Mouse (Mus musculus) midbrain, embryonic 11.5 days (tissue): ENCODE data around the gene Slc38a9. TPM values are rescaled to one million over a fixed set of nuclear protein-coding genes. Genes with fewer than 3 reads are reported as not detected.

Experiments used
- ATAC-seq: fragments of 200-750 bp; cut with Nextera tagmentation; 2 replicates; pipeline ENCODE4 v1.8.0; 2017; ENCODE audit warnings: moderate TSS enrichment, moderate library complexity; ENCODE audit not compliant: low FRiP score
- DNase-seq: peaks from one replicate; pipeline ENCODE4 v3.0.0; 2015; ENCODE audit warnings: low spot score; ENCODE audit errors: missing footprints
- H3K27ac ChIP-seq: fragments of 300-500 bp; sonication (generic); 2 replicates; pipeline ENCODE4 v1.5.1; 2014; ENCODE audit warnings: low read depth, low read length
- H3K27me3 ChIP-seq: fragments of 300-500 bp; sonication (generic); 2 replicates; pipeline ENCODE4 v1.6.1; 2014; ENCODE audit warnings: mild to moderate bottlenecking, low read length, moderate library complexity, mixed read lengths; ENCODE audit not compliant: control insufficient read depth, insufficient read depth
- H3K36me3 ChIP-seq: fragments of 300-500 bp; sonication (generic); 2 replicates; pipeline ENCODE4 v1.6.1; 2014; ENCODE audit warnings: mild to moderate bottlenecking, low read length, moderate library complexity, mixed read lengths; ENCODE audit not compliant: control insufficient read depth, insufficient read depth
- H3K4me1 ChIP-seq: fragments of 300-500 bp; sonication (generic); 2 replicates; pipeline ENCODE4 v1.6.1; 2014; ENCODE audit warnings: low read length; ENCODE audit not compliant: control insufficient read depth, insufficient read depth
- H3K4me2 ChIP-seq: fragments of 300-500 bp; sonication (generic); 2 replicates; pipeline ENCODE4 v1.6.1; 2014; ENCODE audit warnings: mild to moderate bottlenecking, moderate library complexity
- H3K4me3 ChIP-seq: fragments of 300-500 bp; sonication (generic); 2 replicates; pipeline ENCODE4 v1.5.1; 2014; ENCODE audit warnings: low read depth, low read length
- H3K9ac ChIP-seq: fragments of 300-500 bp; sonication (generic); 2 replicates; pipeline ENCODE4 v1.6.1; 2014; ENCODE audit warnings: low read length
- H3K9me3 ChIP-seq: fragments of 300-500 bp; sonication (generic); 2 replicates; pipeline ENCODE4 v1.6.1; 2016; ENCODE audit warnings: low read length; ENCODE audit not compliant: control insufficient read depth
- WGBS: fragments of 180-500 bp; shearing (Covaris S2); extraction: QIAGEN DNeasy Blood & Tissue Kit; methylation state at CpG from one replicate; pipeline ENCODE4 v1.1.7; 2014; 5-methylcytosine and 5-hydroxymethylcytosine counted together
- polyA plus RNA-seq: library from polyadenylated mRNA; unstranded; fragments of >200 nt; fragmentation: Nextera tagmentation; extraction: Ambion mirVana; gene quantifications from 2 replicates; pipeline ENCODE4 v1.2.1, GENCODE M21; 2014

The Slc38a9 gene
- polyA plus RNA-seq, 1 experiment from 2014 or later: 20.2 TPM

GRCm38 (mm10) chr13:112672797-112673196 is 12.2 kb downstream of the Slc38a9 start:
- Histone ChIP-seq H3K27me3 (no peaks in the 10 kb centered on the region), H3K4me2 (no peak overlapping the region), H3K9me3 (no peaks in the 10 kb centered on the region), H3K4me3 (no peak overlapping the region), H3K4me1 (no peaks in the 10 kb centered on the region), H3K9ac (no peak overlapping the region), H3K36me3 (no peaks in the 10 kb centered on the region), H3K27ac (no peak overlapping the region)
- 90% methylated on average over 6 of the region's 6 CpGs for WGBS
- DNase-seq: no peak
- no peak for ATAC-seq

- DNase-seq (peak; percentile 90), ATAC-seq (peak; percentile 82)
- Histone ChIP-seq H3K4me1 (no peaks in the 10 kb centered on the region), H3K36me3 (no peaks in the 10 kb centered on the region), H3K4me3 (no peak overlapping the region), H3K27ac (no peak overlapping the region), H3K9me3 (no peaks in the 10 kb centered on the region; the same call in 1 of the 2 replicates), H3K4me2 (no peak overlapping the region), H3K27me3 (no peaks in the 10 kb centered on the region), H3K9ac (no peak overlapping the region)
- WGBS: 15% methylated on average over 9 of the region's 9 CpGs
Observed at GRCm38 (mm10) chr13:112673899-112674447, 13.4 kb downstream of the Slc38a9 start.

GRCm38 (mm10) chr13:112678154-112678553 is 17.6 kb downstream of the Slc38a9 start:
- Histone ChIP-seq H3K4me1 (no peaks in the 10 kb centered on the region), H3K9me3 (no peaks in the 10 kb centered on the region; the same call in 1 of the 2 replicates), H3K27me3 (no peaks in the 10 kb centered on the region), H3K27ac (no peak overlapping the region), H3K4me3 (no peak overlapping the region), H3K4me2 (no peak overlapping the region), H3K36me3 (no peaks in the 10 kb centered on the region), H3K9ac (no peak overlapping the region)
- no peak for ATAC-seq
- 91% methylated on average over 4 of the region's 4 CpGs for WGBS
- no peak for DNase-seq

- Histone ChIP-seq H3K27me3 (no peaks in the 10 kb centered on the region), H3K36me3 (no peaks in the 10 kb centered on the region), H3K27ac (no peak overlapping the region), H3K9ac (no peak overlapping the region), H3K4me1 (no peaks in the 10 kb centered on the region), H3K9me3 (no peaks in the 10 kb centered on the region; the same call in 1 of the 2 replicates), H3K4me2 (no peak overlapping the region), H3K4me3 (no peak overlapping the region)
- DNase-seq (no peak), ATAC-seq (no peak)
- 78% methylated on average over 2 of the region's 2 CpGs for WGBS
Observed at GRCm38 (mm10) chr13:112683312-112683711, 22.8 kb downstream of the Slc38a9 start.

GRCm38 (mm10) chr13:112683970-112684369 is 23.4 kb downstream of the Slc38a9 start:
- H3K4me3 ChIP-seq: no peak overlapping the region
- no peak for ATAC-seq
- H3K27me3 ChIP-seq: no peaks in the 10 kb centered on the region
- H3K9ac ChIP-seq: no peak overlapping the region
- no peak overlapping the region for H3K27ac ChIP-seq
- DNase-seq: no peak
- no peaks in the 10 kb centered on the region for H3K9me3 ChIP-seq
- H3K36me3 ChIP-seq: no peaks in the 10 kb centered on the region
- WGBS: 86% methylated on average over 6 of the region's 6 CpGs
- H3K4me2 ChIP-seq: no peak overlapping the region
- no peaks in the 10 kb centered on the region for H3K4me1 ChIP-seq

GRCm38 (mm10) chr13:112686155-112686554 is 25.6 kb downstream of the Slc38a9 start:
- H3K9ac ChIP-seq: no peak overlapping the region
- H3K4me3 ChIP-seq: no peak overlapping the region
- no peak overlapping the region for H3K4me2 ChIP-seq
- no peaks in the 10 kb centered on the region for H3K36me3 ChIP-seq
- DNase-seq (no peak), ATAC-seq (no peak)
- no peak overlapping the region for H3K27ac ChIP-seq
- H3K4me1 ChIP-seq: no peaks in the 10 kb centered on the region
- 90% methylated on average over 2 of the region's 2 CpGs for WGBS
- no peaks in the 10 kb centered on the region for H3K27me3 ChIP-seq
- H3K9me3 ChIP-seq: no peaks in the 10 kb centered on the region

- WGBS: 93% methylated on average over 10 of the region's 10 CpGs
- ATAC-seq (no peak), DNase-seq (peak; percentile 12)
- H3K9me3 ChIP-seq: no peaks in the 10 kb centered on the region
- H3K9ac ChIP-seq: no peak overlapping the region
- no peak overlapping the region for H3K27ac ChIP-seq
- H3K36me3 ChIP-seq: peaks cover 2% of the 10 kb centered on the region; the same call in 1 of the 2 replicates
- no peak overlapping the region for H3K4me3 ChIP-seq
- no peaks in the 10 kb centered on the region for H3K27me3 ChIP-seq
- no peak overlapping the region for H3K4me2 ChIP-seq
- no peaks in the 10 kb centered on the region for H3K4me1 ChIP-seq
Observed at GRCm38 (mm10) chr13:112692870-112693553, 32.5 kb downstream of the Slc38a9 start.

GRCm38 (mm10) chr13:112695526-112696240 is 35.1 kb downstream of the Slc38a9 start:
- WGBS: 93% methylated on average over 8 of the region's 8 CpGs
- DNase-seq (peak; percentile 64), ATAC-seq (no peak)
- no peak overlapping the region for H3K4me2 ChIP-seq
- no peak overlapping the region for H3K9ac ChIP-seq
- no peaks in the 10 kb centered on the region for H3K4me1 ChIP-seq
- peaks cover 2% of the 10 kb centered on the region; the same call in 1 of the 2 replicates for H3K36me3 ChIP-seq
- no peak overlapping the region for H3K27ac ChIP-seq
- H3K27me3 ChIP-seq: no peaks in the 10 kb centered on the region
- H3K4me3 ChIP-seq: no peak overlapping the region
- H3K9me3 ChIP-seq: no peaks in the 10 kb centered on the region

GRCm38 (mm10) chr13:112701256-112701655 is 40.7 kb downstream of the Slc38a9 start:
- no peak overlapping the region for H3K4me2 ChIP-seq
- no peaks in the 10 kb centered on the region for H3K9me3 ChIP-seq
- no peak overlapping the region for H3K4me3 ChIP-seq
- 91% methylated on average over 8 of the region's 8 CpGs for WGBS
- H3K36me3 ChIP-seq: peaks cover 2% of the 10 kb centered on the region; the same call in 1 of the 2 replicates
- ATAC-seq (no peak), DNase-seq (peak; percentile 54)
- no peak overlapping the region for H3K27ac ChIP-seq
- no peaks in the 10 kb centered on the region for H3K4me1 ChIP-seq
- H3K9ac ChIP-seq: no peak overlapping the region
- H3K27me3 ChIP-seq: no peaks in the 10 kb centered on the region
